Mouse (Mus musculus): ENCODE measurements around the gene Cct6b.
"Not testable (repeated sequence)": the region's sequence is repeated elsewhere in the genome, so short reads cannot be mapped to it uniquely, and the experiment has no call there.

Cct6b gene

GRCm38 (mm10) chr11:82699865-82700410 is 64.2 kb downstream of the Cct6b start:
- DNase-seq = no peak

GRCm38 (mm10) chr11:82695930-82696329 is 68.2 kb downstream of the Cct6b start:
- no peak for DNase-seq

GRCm38 (mm10) chr11:82694947-82695346 is 69.2 kb downstream of the Cct6b start:
- not testable (repeated sequence) for DNase-seq

- DNase-seq = peak; percentile 15
These were observed 71.5 kb downstream of the Cct6b start for GRCm38 (mm10) chr11:82692668-82693067.

GRCm38 (mm10) chr11:82690476-82690875 is 73.6 kb downstream of the Cct6b start:
- no peak for DNase-seq

GRCm38 (mm10) chr11:82687668-82688067 is 76.5 kb downstream of the Cct6b start:
- no peak for DNase-seq

GRCm38 (mm10) chr11:82684676-82685075 is 79.4 kb downstream of the Cct6b start:
- no peak for DNase-seq

GRCm38 (mm10) chr11:82683765-82684505 is 80.2 kb downstream of the Cct6b start:
- peak; percentile 61 for DNase-seq

GRCm38 (mm10) chr11:82678561-82678960 is 85.6 kb downstream of the Cct6b start:
- no peak for DNase-seq

Data from embryo, embryonic 11 days (tissue).